Mouse (Mus musculus) heart, postnatal 0 days (tissue): ENCODE results near the gene Trip6. TPM values are rescaled to one million over a fixed set of nuclear protein-coding genes. Genes with fewer than 3 reads are reported as not detected.
A peak's percentile ranks its signal among the peaks of the same experiment; 100 is the strongest.

Source experiments
- ATAC-seq: fragments of 200-750 bp; cut with Nextera tagmentation; 2 replicates; pipeline ENCODE4 v1.8.0; 2017; ENCODE audit warnings: low read depth, moderate number of reproducible peaks, moderate library complexity; ENCODE audit not compliant: insufficient read depth
- DNase-seq: peaks from one replicate; pipeline ENCODE4 v3.0.0-alpha.2; 2016; ENCODE audit warnings: low spot score
- H3K27ac ChIP-seq: fragments of 300-500 bp; sonication (generic); 2 replicates; pipeline ENCODE4 v1.5.1; 2014; ENCODE audit warnings: low read depth, mild to moderate bottlenecking
- H3K27me3 ChIP-seq: fragments of 300-500 bp; sonication (generic); 2 replicates; pipeline ENCODE4 v1.6.1; 2014; ENCODE audit warnings: low read length, mixed read lengths; ENCODE audit not compliant: control insufficient read depth, insufficient read depth
- H3K36me3 ChIP-seq: fragments of 300-500 bp; sonication (generic); replicated peaks from 2 replicates; pipeline ENCODE4 v1.6.1; 2014; ENCODE audit warnings: low read length, mixed read lengths; ENCODE audit not compliant: control insufficient read depth, insufficient read depth
- H3K4me1 ChIP-seq: fragments of 300-500 bp; sonication (generic); 2 replicates; pipeline ENCODE4 v1.6.1; 2014; ENCODE audit warnings: antibody characterized with exemption; ENCODE audit not compliant: control insufficient read depth, insufficient read depth
- H3K4me2 ChIP-seq: fragments of 300-500 bp; sonication (generic); 2 replicates; pipeline ENCODE4 v1.6.1; 2014; ENCODE audit warnings: low read depth, mild to moderate bottlenecking, low read length, moderate library complexity
- H3K4me3 ChIP-seq: fragments of 300-500 bp; sonication (generic); 2 replicates; pipeline ENCODE4 v1.5.1; 2014; ENCODE audit warnings: low read depth, low read length
- H3K9ac ChIP-seq: fragments of 300-500 bp; sonication (generic); replicated peaks from 2 replicates; pipeline ENCODE4 v1.6.1; 2014; ENCODE audit warnings: low read depth, low read length, mixed read lengths
- H3K9me3 ChIP-seq: fragments of 300-500 bp; sonication (generic); replicated peaks from 2 replicates; pipeline ENCODE4 v1.6.1; 2016; ENCODE audit warnings: low read length; ENCODE audit not compliant: control insufficient read depth
- CTCF ChIP-seq: IDR thresholded peaks from 2 replicates; pipeline ENCODE4 v1.5.1; 2016; ENCODE audit warnings: antibody characterized with exemption, control low read depth, low read depth
- EP300 ChIP-seq: IDR thresholded peaks from 2 replicates; pipeline ENCODE4 v1.6.1; 2016; ENCODE audit warnings: antibody characterized with exemption, low read depth
- WGBS: fragments of 180-500 bp; shearing (Covaris S2); extraction: QIAGEN DNeasy Blood & Tissue Kit; methylation state at CpG from one replicate; pipeline ENCODE4 v1.1.7; 2014; 5-methylcytosine and 5-hydroxymethylcytosine counted together
- polyA plus RNA-seq: library from polyadenylated mRNA; unstranded; fragments of >200 nt; fragmentation: Nextera tagmentation; extraction: Ambion mirVana; gene quantifications from 2 replicates; pipeline ENCODE4 v1.2.1, GENCODE M21; 2015
- total RNA-seq: library from RNA; depleted of rRNA; stranded (reverse); fragments of >200 nt; gene quantifications from 2 replicates; pipeline ENCODE4 v1.2.3, GENCODE M21; 2014; ENCODE audit warnings: low replicate concordance

The Trip6 gene
- total and polyA plus RNA-seq, 2 experiments from 2014 or later: 28.6 to 44.8 TPM

DNA sequence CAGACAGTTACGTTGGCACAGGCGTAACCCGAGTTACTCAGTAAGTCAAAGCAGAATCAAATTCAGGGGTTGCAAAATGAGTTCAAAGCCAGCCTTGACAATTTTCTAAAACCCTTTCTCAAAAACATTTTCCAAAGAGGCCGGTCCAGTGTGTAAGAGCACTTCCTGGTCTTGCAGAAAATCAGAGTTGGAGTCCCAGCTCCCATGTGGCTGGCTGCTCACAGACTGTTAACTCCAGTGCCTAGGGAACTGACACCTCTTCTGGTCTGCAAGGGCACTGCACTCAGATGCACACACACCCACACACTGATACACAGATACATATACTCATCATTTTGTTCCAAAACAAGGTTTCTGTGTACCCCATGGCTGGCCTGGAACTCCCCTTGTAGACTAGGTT lies 5.8 kb downstream of the Trip6 start:
- Histone ChIP-seq H3K4me2 (peak overlapping the region; percentile 72), H3K27ac (peak overlapping the region; percentile 96), H3K27me3 (no peaks in the 10 kb centered on the region), H3K36me3 (peaks cover 48% of the 10 kb centered on the region), H3K4me1 (peaks cover 34% of the 10 kb centered on the region), H3K9ac (no peak overlapping the region), H3K4me3 (peak overlapping the region; percentile 86), H3K9me3 (no peaks in the 10 kb centered on the region)
- DNase-seq (no peak), ATAC-seq (no peak)
- no peak for TF ChIP-seq CTCF
- no peak for TF ChIP-seq EP300
- WGBS: 97% methylated on average over 4 of the region's 4 CpGs

DNA sequence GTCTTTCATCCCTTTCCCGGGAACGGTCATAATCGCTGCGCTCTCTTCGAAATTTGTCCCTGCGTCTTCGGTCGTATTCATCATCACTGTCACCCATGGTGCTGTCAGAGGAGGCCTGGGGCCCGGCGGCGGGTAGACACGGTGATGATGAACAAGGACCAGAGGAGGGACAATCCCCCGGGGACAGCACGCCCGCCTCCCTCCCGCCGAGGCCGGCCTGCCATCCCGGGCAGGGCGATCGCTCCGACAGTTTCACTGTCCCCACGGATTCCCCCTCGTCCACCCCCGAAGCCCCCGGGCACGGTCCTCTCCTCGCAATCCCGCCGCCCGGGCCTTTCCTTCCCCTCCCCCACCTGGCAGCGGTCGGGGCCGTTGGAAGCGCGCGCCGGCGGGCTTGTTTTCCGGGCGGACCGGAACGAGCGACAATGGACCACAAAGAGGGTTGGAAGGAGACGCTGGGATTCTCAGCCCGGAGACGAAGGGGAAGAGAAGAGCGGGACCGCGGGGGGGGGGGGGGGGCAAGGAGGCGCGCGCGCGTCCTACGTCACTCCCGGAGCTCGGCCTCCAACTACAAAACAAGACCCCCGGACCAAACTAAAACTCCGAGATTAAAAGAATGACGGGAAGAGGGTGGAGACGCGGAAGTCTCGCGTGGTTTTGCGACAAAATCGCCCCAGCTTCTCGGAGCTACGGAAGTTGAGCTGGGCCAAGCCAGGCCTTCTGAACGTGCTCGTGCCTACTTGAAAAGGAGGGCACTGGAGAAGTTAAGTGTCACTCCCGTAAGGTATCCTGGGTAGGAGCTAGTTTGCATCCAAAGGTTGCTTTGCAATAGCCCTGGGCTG lies 6.9 kb downstream of the Trip6 start, which contains the start of gene Srrt:
TSS of gene Srrt (minus strand) at position 604 of the 842 bp plus-strand sequence.
- Histone ChIP-seq H3K27me3 (no peaks in the 10 kb centered on the region), H3K4me2 (peak within 1 kb of the TSS; percentile 72), H3K4me1 (peaks cover 24% of the 10 kb centered on the region), H3K27ac (peak within 1 kb of the TSS; percentile 96), H3K4me3 (peak within 1 kb of the TSS; percentile 86), H3K9ac (peak within 1 kb of the TSS; percentile 92), H3K9me3 (no peaks in the 10 kb centered on the region), H3K36me3 (peaks cover 59% of the 10 kb centered on the region)
- 0% methylated on average over 65 of the region's 72 CpGs for WGBS
- TF ChIP-seq CTCF (no peak), EP300 (peak; percentile 87)
- peak; percentile 95 for DNase-seq
- ATAC-seq: peak; percentile 90

DNA sequence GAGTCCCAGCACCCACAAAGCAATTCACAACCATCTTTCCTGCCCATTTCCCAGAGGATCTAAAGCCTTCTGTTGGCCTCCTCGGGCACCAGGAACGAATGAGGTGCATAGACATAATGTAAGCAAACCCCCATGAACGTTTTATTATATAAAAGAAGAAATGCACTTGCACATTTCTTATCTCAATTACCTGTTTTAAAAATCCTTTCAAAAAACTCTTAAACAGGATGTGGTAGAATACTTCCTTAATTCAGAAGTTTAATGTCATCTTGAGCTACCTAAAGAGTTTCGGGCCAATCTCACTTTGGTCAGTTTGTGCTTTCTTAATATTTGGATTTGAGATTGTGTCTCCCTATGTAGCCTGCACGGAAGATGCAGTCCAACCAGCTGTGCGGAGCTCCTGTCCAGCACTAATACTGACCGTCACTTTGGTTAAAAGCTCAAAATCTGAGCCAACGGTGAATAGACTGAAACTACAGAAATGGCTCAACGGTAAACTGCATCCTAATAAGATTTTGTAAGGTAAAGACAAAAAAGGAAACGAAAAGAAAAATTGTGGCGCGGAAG lies 7.7 kb downstream of the Trip6 start:
- no peaks in the 10 kb centered on the region for H3K9me3 ChIP-seq
- peaks cover 24% of the 10 kb centered on the region for H3K4me1 ChIP-seq
- H3K4me3 ChIP-seq: peak overlapping the region; percentile 86
- ATAC-seq: no peak
- peak overlapping the region; percentile 96 for H3K27ac ChIP-seq
- TF ChIP-seq CTCF: no peak
- TF ChIP-seq EP300: no peak
- 12% methylated on average over 12 of the region's 12 CpGs for WGBS
- peak overlapping the region; percentile 72 for H3K4me2 ChIP-seq
- peak overlapping the region; percentile 92 for H3K9ac ChIP-seq
- DNase-seq: no peak
- peaks cover 67% of the 10 kb centered on the region for H3K36me3 ChIP-seq
- no peaks in the 10 kb centered on the region for H3K27me3 ChIP-seq

DNA sequence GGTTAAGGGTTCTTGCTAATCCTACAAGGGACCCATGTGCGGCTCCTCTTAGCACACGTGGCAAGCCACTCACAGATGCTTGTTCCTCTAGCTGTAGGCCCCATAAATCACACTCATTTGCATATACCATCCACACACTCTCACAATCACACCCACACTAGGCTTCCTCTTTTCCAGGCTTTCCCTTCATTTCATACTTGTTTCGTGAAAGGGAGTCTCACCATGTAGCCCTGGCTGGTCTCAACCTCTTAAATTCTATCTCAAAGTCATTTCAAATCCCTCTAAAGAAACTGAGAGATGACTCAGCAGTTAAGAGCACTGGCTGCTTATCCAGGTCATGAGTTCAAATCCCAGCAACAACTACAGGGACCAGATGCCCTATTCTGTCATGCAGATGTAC lies 8.4 kb downstream of the Trip6 start:
- H3K27me3 ChIP-seq: no peaks in the 10 kb centered on the region
- H3K4me1 ChIP-seq: peaks cover 24% of the 10 kb centered on the region
- no peak for ATAC-seq
- peak overlapping the region; percentile 72 for H3K4me2 ChIP-seq
- no peak for TF ChIP-seq EP300
- no peak for TF ChIP-seq CTCF
- peak overlapping the region; percentile 22 for H3K9ac ChIP-seq
- H3K9me3 ChIP-seq: no peaks in the 10 kb centered on the region
- H3K27ac ChIP-seq: no peak overlapping the region
- 67% methylated on average over 3 of the region's 3 CpGs for WGBS
- H3K4me3 ChIP-seq: peak overlapping the region; percentile 86
- no peak for DNase-seq
- H3K36me3 ChIP-seq: peaks cover 72% of the 10 kb centered on the region

DNA sequence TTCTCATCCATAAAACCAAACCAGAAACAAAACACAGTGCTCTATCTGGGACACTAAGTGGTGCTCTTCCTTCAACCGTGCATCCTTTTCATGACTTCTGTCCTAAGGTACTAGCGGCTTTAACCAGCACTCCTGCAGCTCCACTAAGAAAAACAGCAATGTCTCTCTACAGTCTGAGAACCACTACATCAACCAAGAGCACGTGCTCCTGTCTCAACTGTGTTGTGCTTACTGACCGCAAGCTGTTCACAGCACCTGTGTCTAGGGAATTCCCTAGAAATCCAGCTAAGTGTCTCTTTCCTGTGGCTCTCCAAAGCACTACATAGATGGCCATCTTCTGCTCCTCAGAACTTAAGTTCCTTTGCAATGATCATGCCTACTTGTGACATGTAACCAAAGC lies 9.4 kb downstream of the Trip6 start:
- no peak for TF ChIP-seq EP300
- no peak for TF ChIP-seq CTCF
- no peak overlapping the region for H3K4me2 ChIP-seq
- WGBS: 60% methylated on average over 4 of the region's 4 CpGs
- H3K27me3 ChIP-seq: no peaks in the 10 kb centered on the region
- H3K9me3 ChIP-seq: no peaks in the 10 kb centered on the region
- H3K27ac ChIP-seq: no peak overlapping the region
- DNase-seq (no peak), ATAC-seq (no peak)
- peaks cover 72% of the 10 kb centered on the region for H3K36me3 ChIP-seq
- H3K9ac ChIP-seq: no peak overlapping the region
- H3K4me1 ChIP-seq: peaks cover 24% of the 10 kb centered on the region
- H3K4me3 ChIP-seq: no peak overlapping the region
